Mouse (Mus musculus): ENCODE results near the gene Htra2.

Htra2 gene

DNA sequence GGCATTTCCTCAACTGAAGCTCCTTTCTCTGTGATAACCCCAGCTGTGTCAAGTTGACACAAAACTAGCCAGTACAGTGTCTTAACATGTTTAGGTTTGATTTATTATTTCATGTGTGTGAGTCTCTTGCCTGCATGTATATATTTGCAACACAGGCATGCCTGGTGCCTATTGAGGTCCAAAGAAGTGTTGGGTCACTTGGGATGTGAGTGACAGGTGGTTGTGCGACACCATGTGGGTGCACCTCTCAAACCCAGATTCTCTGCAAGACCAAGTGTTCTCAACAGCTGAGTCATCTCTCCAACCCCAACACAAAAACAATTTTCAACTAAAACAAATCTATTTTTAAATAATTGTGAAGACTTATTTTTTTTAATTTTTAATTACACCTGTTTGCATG, 52.0 kb downstream of the Htra2 start:
- DNase-seq = no peak

All from cerebellum, adult 11-12 months (tissue).